Mouse (Mus musculus) intestine, postnatal 0 days (tissue): Measurements from ENCODE around the gene Gucy1a1. TPM values are rescaled to one million over a fixed set of nuclear protein-coding genes. Genes with fewer than 3 reads are reported as not detected.
A peak's percentile ranks its signal among the peaks of the same experiment; 100 is the strongest.

Experiments
- ATAC-seq: fragments of 200-750 bp; cut with Nextera tagmentation; 2 replicates; pipeline ENCODE4 v1.8.0; 2017; ENCODE audit warnings: mild to moderate bottlenecking, moderate TSS enrichment, moderate library complexity
- H3K27ac ChIP-seq: fragments of 300-500 bp; sonication (generic); 2 replicates; pipeline ENCODE4 v1.5.1; 2014; ENCODE audit warnings: mild to moderate bottlenecking, low read depth, low read length, moderate library complexity
- H3K27me3 ChIP-seq: fragments of 300-500 bp; sonication (generic); replicated peaks from 2 replicates; pipeline ENCODE4 v1.6.1; 2014; ENCODE audit warnings: low read length, mixed read lengths; ENCODE audit not compliant: control insufficient read depth, insufficient read depth
- H3K36me3 ChIP-seq: fragments of 300-500 bp; sonication (generic); 2 replicates; pipeline ENCODE4 v1.6.1; 2014; ENCODE audit warnings: mild to moderate bottlenecking, moderate library complexity; ENCODE audit not compliant: control insufficient read depth, insufficient read depth
- H3K4me1 ChIP-seq: fragments of 300-500 bp; sonication (generic); replicated peaks from 2 replicates; pipeline ENCODE4 v1.6.1; 2014; ENCODE audit warnings: antibody characterized with exemption, low read length, mixed read lengths; ENCODE audit not compliant: control insufficient read depth, insufficient read depth
- H3K4me2 ChIP-seq: fragments of 300-500 bp; sonication (generic); replicated peaks from 2 replicates; pipeline ENCODE4 v1.6.1; 2014; ENCODE audit warnings: low read depth, mild to moderate bottlenecking, moderate library complexity
- H3K4me3 ChIP-seq: fragments of 300-500 bp; sonication (generic); 2 replicates; pipeline ENCODE4 v1.5.1; 2014; ENCODE audit warnings: low read depth, low read length
- H3K9ac ChIP-seq: fragments of 300-500 bp; sonication (generic); 2 replicates; pipeline ENCODE4 v1.6.1; 2014; ENCODE audit warnings: mild to moderate bottlenecking, low read depth, low read length
- H3K9me3 ChIP-seq: fragments of 300-500 bp; sonication (generic); 2 replicates; pipeline ENCODE4 v1.6.1; 2016; ENCODE audit warnings: mixed run types; ENCODE audit not compliant: control insufficient read depth
- CTCF ChIP-seq: sonication (generic); IDR thresholded peaks from 2 replicates; pipeline ENCODE4 v1.5.1; 2016; ENCODE audit warnings: low read depth, mild to moderate bottlenecking, control low read depth, antibody characterized with exemption, moderate library complexity
- WGBS: fragments of 180-500 bp; shearing (Covaris S2); extraction: QIAGEN DNeasy Blood & Tissue Kit; methylation state at CpG from one replicate; pipeline ENCODE4 v1.1.7; 2014; 5-methylcytosine and 5-hydroxymethylcytosine counted together
- microRNA-seq: library from miRNA; unstranded; fragments of <30 nt; microRNA quantifications from one replicate; pipeline ENCODE4, GENCODE M21; 2016
- polyA plus RNA-seq: library from polyadenylated mRNA; unstranded; fragments of >200 nt; fragmentation: Nextera tagmentation; extraction: Ambion mirVana; gene quantifications from 2 replicates; pipeline ENCODE4 v1.2.1, GENCODE M21; 2015

Gene Gucy1a1
- polyA plus RNA-seq, 1 experiment from 2014 or later = 15.7 TPM

DNA sequence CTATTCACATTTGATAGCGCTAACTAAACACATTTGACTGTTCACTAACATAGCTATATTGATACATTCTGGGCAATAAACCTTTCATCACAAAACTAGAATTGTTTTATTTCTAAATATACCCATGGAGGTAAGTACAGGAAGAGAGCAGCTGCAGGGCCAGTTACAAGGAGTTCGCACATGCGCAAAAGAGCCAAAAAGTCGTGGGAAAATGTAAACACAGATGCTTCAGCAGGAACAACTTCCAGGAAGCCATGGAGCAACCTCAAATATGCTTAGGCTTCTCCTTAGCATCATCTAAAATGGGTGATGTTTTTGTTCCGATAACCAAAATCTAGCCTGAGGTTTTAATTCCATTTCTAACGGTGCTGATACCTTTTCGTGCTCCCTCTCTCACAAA is 96.9 kb downstream of the Gucy1a1 start:
- no peak for ATAC-seq
- no peak overlapping the region for H3K4me2 ChIP-seq
- 45% methylated on average over 7 of the region's 7 CpGs for WGBS
- no peaks in the 10 kb centered on the region for H3K4me1 ChIP-seq
- H3K27ac ChIP-seq = no peak overlapping the region
- H3K9me3 ChIP-seq = no peaks in the 10 kb centered on the region
- TF ChIP-seq CTCF = no peak
- H3K9ac ChIP-seq = no peak overlapping the region
- H3K4me3 ChIP-seq = no peak overlapping the region
- no peaks in the 10 kb centered on the region for H3K36me3 ChIP-seq
- no peaks in the 10 kb centered on the region for H3K27me3 ChIP-seq

DNA sequence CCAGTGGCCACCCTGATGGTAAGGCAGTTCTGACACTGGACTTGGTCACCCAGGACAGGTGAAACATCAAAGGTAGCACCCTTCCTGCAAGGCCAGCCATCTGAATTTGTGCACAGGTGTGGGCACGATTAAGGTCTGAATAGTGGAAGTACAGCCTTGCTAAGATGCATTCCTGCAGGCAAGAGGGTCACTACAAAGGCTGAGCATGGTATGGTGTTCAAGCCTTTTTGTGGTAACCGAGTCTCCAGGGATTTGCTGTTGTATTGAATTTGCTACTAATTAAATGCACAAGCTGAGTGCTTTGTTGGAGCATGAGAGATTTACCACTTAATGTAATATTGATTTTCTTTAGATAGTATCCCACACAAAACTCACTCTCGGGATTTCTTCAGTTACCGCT is 97.5 kb downstream of the Gucy1a1 start:
- Histone ChIP-seq H3K4me3 (no peak overlapping the region), H3K9ac (no peak overlapping the region), H3K36me3 (no peaks in the 10 kb centered on the region), H3K9me3 (no peaks in the 10 kb centered on the region), H3K4me2 (no peak overlapping the region), H3K4me1 (no peaks in the 10 kb centered on the region), H3K27ac (no peak overlapping the region), H3K27me3 (no peaks in the 10 kb centered on the region)
- WGBS = 72% methylated on average over 4 of the region's 4 CpGs
- TF ChIP-seq CTCF = no peak
- ATAC-seq = no peak

DNA sequence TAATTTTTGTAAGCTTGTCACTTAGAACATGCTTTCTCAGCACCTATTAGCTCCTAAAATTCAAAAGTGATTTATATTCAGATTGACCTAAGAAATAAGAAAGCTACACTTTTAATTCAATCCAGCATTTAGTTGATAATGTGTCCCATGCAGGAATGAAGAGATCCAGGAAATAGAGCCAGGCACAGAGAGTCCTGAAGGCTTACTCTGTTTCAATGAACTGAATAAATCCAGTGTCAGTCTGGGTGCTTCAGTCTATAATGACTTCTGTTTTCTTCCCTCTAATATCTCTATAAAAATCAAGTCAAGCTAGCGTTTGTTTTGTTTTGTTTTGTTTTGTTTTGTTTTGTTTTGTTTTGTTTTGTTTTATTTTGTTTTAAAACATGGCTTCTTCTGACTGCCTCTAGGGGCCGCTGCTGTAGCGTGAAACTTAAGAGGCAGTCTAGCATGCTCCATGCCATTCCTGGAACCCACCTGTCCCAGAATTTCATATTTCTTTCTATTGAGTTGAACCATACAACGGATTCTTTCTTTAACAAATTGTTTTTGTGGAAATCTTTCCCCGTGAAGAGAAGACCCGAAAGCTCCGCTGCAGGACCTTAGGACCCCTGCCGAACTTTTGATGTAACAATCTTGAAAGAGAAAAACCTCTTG is 98.4 kb downstream of the Gucy1a1 start:
- no peaks in the 10 kb centered on the region for H3K4me1 ChIP-seq
- H3K9ac ChIP-seq = no peak overlapping the region
- no peaks in the 10 kb centered on the region for H3K9me3 ChIP-seq
- H3K27me3 ChIP-seq = no peaks in the 10 kb centered on the region
- no peak overlapping the region for H3K4me3 ChIP-seq
- no peaks in the 10 kb centered on the region for H3K36me3 ChIP-seq
- H3K27ac ChIP-seq = no peak overlapping the region
- WGBS = 30% methylated on average over 8 of the region's 8 CpGs
- ATAC-seq = no peak
- TF ChIP-seq CTCF = peak; percentile 79
- H3K4me2 ChIP-seq = no peak overlapping the region

DNA sequence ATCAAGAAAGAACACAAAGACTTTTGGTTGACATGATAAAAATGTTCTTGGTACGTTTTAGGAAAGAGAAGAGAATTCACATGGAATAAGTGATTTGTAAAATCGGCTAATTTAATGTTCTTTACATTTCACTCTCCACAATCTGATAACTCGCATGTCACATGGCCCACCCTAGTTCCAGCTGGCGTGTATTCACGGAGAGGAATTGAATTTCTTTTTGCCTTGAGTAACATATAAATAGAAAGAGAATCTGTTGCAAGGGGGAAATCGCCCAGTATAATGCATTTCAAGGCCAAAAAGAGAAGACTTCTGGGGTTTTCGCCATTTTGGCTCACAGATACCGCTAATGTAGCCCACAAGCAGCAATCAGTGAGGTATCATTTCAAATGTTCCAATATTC is 99.5 kb downstream of the Gucy1a1 start:
- no peak overlapping the region for H3K4me3 ChIP-seq
- no peak overlapping the region for H3K9ac ChIP-seq
- TF ChIP-seq CTCF = no peak
- no peaks in the 10 kb centered on the region for H3K27me3 ChIP-seq
- no peaks in the 10 kb centered on the region for H3K9me3 ChIP-seq
- no peaks in the 10 kb centered on the region for H3K4me1 ChIP-seq
- 78% methylated on average over 8 of the region's 8 CpGs for WGBS
- H3K27ac ChIP-seq = no peak overlapping the region
- H3K4me2 ChIP-seq = no peak overlapping the region
- no peak for ATAC-seq
- no peaks in the 10 kb centered on the region for H3K36me3 ChIP-seq

DNA sequence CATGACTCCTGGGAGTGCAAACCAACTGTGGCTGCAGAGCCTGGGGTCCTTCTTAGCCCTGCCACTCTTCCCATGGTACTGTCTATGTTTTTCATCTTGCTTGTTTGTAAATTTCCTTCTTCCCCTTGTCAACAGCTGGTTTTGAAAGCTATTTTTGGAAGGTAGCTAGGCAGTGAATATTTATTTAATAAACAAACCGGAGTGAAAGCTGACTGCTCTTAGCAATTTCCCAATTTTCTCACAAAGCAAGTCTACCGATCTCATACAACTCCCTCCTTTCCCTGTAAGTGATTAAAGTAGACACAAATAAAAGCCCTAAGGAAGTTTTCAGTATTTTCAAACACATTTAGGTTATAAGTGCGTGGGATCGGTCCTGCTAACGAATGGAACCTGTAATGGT is 100.7 kb downstream of the Gucy1a1 start:
- Histone ChIP-seq H3K27ac (no peak overlapping the region), H3K27me3 (no peaks in the 10 kb centered on the region), H3K4me1 (no peaks in the 10 kb centered on the region), H3K4me2 (no peak overlapping the region), H3K4me3 (no peak overlapping the region), H3K9me3 (no peaks in the 10 kb centered on the region), H3K9ac (no peak overlapping the region), H3K36me3 (no peaks in the 10 kb centered on the region)
- no peak for ATAC-seq
- 73% methylated on average over 5 of the region's 5 CpGs for WGBS
- TF ChIP-seq CTCF = no peak

DNA sequence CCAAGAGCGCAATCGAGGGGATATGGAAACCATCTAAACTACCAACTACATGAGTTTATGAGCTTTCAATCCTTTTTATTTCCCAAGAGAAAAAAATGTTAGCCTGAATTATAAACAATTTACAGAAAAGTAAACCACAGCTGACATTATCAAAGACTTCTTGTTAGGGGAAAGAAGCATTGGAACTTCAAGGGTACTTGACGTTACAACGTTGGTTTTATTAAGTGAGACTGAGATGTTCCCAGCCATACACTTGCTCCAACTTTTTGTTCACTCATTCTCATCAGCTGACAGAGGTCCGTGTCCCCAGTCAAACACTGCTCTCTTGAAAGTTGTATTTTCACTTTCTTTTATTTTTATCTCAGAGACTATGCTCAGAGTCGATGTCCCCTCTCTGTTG is 101.9 kb downstream of the Gucy1a1 start:
- H3K9me3 ChIP-seq = no peaks in the 10 kb centered on the region
- no peak for ATAC-seq
- no peak overlapping the region for H3K9ac ChIP-seq
- no peaks in the 10 kb centered on the region for H3K36me3 ChIP-seq
- TF ChIP-seq CTCF = no peak
- no peaks in the 10 kb centered on the region for H3K4me1 ChIP-seq
- H3K4me3 ChIP-seq = no peak overlapping the region
- 60% methylated on average over 6 of the region's 6 CpGs for WGBS
- no peak overlapping the region for H3K27ac ChIP-seq
- H3K27me3 ChIP-seq = no peaks in the 10 kb centered on the region
- H3K4me2 ChIP-seq = no peak overlapping the region

Small RNA genes lying within 50 kb of the gene (microRNA-seq; reads per million reads assigned to microRNA genes)
- gene Mir7010 = not detected

Other genes starting within 250 kb of the Gucy1a1 start
- 51.9 and 60.9 TPM in 2 replicates for gene Ctso, start 213.2 kb downstream of the Gucy1a1 start, polyA plus RNA-seq
- 0.68 and 1.0 TPM in 2 replicates for gene Tdo2, start 169.6 kb downstream of the Gucy1a1 start, polyA plus RNA-seq
- gene Asic5, start 163.5 kb downstream of the Gucy1a1 start, polyA plus RNA-seq = 1.3 and 1.6 TPM in 2 replicates
- gene Gucy1b1, start 71.1 kb downstream of the Gucy1a1 start, polyA plus RNA-seq = 23.3 and 24.8 TPM in 2 replicates
- 2.2 and 3.3 TPM in 2 replicates for gene Map9, start 212.3 kb upstream of the Gucy1a1 start, polyA plus RNA-seq